Mouse (Mus musculus): Measurements from ENCODE around the gene Snn. TPM values are rescaled to one million over a fixed set of nuclear protein-coding genes. Genes with fewer than 3 reads are reported as not detected.
A peak's percentile ranks its signal among the peaks of the same experiment; 100 is the strongest.

Gene Snn
- polyA plus RNA-seq, 1 experiment from 2014 or later = 63.2 TPM

- Histone ChIP-seq H3K27ac (no peak overlapping the region), H3K27me3 (no peaks in the 10 kb centered on the region), H3K4me2 (replicated peaks) (no peak overlapping the region), H3K9ac (no peak overlapping the region), H3K36me3 (no peaks in the 10 kb centered on the region), H3K9me3 (no peaks in the 10 kb centered on the region), H3K4me1 (no peaks in the 10 kb centered on the region), H3K4me3 (no peak overlapping the region)
- ATAC-seq (ENCODE audit: insufficient number of reproducible peaks, insufficient read depth, low FRiP score, low TSS enrichment) = no peak
- WGBS = 87% methylated on average over 11 of the region's 11 CpGs
Observed at GRCm38 (mm10) chr16:11051134-11051533, 9.6 kb upstream of the Snn start.

DNA sequence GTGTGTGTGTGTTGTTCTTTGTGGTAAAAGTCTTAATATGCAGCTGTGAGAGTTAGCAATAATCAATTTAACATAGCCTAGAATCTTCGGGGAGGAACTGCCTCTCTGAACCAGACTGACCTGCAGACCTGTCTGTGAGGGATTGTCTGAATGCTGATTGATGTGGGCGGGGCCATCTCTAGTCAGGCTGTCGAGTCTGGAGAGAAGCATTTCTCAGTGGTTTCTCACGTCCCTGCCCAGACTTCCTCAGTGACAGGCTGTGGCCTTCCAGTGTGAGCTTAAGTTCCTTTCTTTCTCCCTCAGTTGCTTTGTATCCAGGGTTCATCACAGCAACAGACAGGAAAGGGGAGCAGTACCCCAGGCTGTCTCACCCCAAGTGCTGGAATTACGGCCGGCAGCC lies 6.3 kb upstream of the Snn start:
- no peak for ATAC-seq (ENCODE audit: insufficient number of reproducible peaks, insufficient read depth, low FRiP score, low TSS enrichment)
- Histone ChIP-seq H3K9me3 (no peaks in the 10 kb centered on the region), H3K4me1 (no peaks in the 10 kb centered on the region), H3K36me3 (no peaks in the 10 kb centered on the region), H3K27ac (no peak overlapping the region), H3K4me3 (no peak overlapping the region), H3K4me2 (replicated peaks) (no peak overlapping the region), H3K27me3 (no peaks in the 10 kb centered on the region), H3K9ac (no peak overlapping the region)
- 74% methylated on average over 6 of the region's 6 CpGs for WGBS

GRCm38 (mm10) chr16:11054871-11055270 lies 5.9 kb upstream of the Snn start:
- H3K27me3 ChIP-seq = no peaks in the 10 kb centered on the region
- no peak overlapping the region for H3K27ac ChIP-seq
- H3K4me1 ChIP-seq = no peaks in the 10 kb centered on the region
- no peaks in the 10 kb centered on the region for H3K36me3 ChIP-seq
- ATAC-seq (ENCODE audit: insufficient number of reproducible peaks, insufficient read depth, low FRiP score, low TSS enrichment) = no peak
- H3K9ac ChIP-seq = no peak overlapping the region
- H3K9me3 ChIP-seq = no peaks in the 10 kb centered on the region
- 87% methylated on average over 6 of the region's 6 CpGs for WGBS
- H3K4me3 ChIP-seq = no peak overlapping the region
- H3K4me2 ChIP-seq (replicated peaks) = no peak overlapping the region

GRCm38 (mm10) chr16:11055916-11056315 lies 4.8 kb upstream of the Snn start:
- Histone ChIP-seq H3K27me3 (no peaks in the 10 kb centered on the region), H3K4me1 (no peaks in the 10 kb centered on the region), H3K9ac (no peak overlapping the region), H3K4me2 (replicated peaks) (no peak overlapping the region), H3K4me3 (no peak overlapping the region), H3K27ac (no peak overlapping the region), H3K36me3 (no peaks in the 10 kb centered on the region), H3K9me3 (no peaks in the 10 kb centered on the region)
- WGBS = 55% methylated on average over 5 of the region's 5 CpGs
- ATAC-seq (ENCODE audit: insufficient number of reproducible peaks, insufficient read depth, low FRiP score, low TSS enrichment) = no peak

DNA sequence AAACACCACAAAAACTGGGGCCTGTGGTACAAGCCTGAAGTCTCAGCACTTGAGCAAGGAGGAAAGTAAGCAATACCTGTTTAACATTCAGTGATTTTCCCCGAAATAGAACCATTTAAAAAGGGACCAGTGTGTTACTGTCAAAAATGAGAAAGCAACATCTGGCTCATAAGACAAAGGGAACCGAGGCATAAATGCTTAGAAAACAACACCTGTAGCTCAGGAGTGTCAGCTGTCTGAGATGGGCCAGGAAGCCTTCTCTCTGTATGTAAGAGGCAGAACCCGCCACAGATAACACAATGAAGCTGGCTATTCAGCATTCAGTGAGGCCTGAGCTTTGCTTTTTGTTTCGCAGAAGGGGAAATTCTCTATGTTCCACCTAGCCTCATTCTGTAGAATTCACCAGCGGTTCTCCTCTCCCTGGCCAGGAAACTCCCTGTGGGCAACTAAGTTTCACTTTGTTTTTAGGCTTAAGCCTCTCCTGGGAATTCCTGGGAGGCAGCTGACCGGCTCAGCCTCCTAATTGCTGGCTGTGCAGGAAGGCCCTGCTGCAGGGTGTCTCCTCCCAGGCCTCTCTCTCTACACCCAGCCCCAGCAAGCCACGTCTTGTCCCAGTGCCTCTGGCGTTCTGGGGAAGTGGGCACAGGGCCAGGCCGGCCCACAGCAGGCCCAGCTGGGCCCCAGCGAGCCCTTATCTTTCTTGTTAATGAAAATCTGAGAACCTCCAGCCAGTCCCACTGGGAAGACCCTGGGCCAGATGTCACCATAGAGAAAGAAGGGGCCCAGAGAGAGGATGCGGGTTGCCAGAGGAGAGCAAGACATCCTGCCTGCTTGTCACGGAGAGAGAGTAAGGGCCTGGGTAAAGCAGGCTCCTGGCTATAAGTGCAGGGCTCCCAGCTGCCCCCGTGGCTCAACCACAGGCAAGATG lies 2.3 kb downstream of the Snn start:
- Histone ChIP-seq H3K4me1 (peaks cover 30% of the 10 kb centered on the region), H3K4me2 (replicated peaks) (no peak overlapping the region; the same call in 1 of the 2 replicates), H3K27me3 (no peaks in the 10 kb centered on the region), H3K9ac (peak overlapping the region; percentile 42), H3K4me3 (no peak overlapping the region), H3K9me3 (no peaks in the 10 kb centered on the region), H3K36me3 (no peaks in the 10 kb centered on the region), H3K27ac (peak overlapping the region; percentile 85)
- ATAC-seq (ENCODE audit: insufficient number of reproducible peaks, insufficient read depth, low FRiP score, low TSS enrichment) = no peak
- WGBS = 21% methylated on average over 13 of the region's 13 CpGs

GRCm38 (mm10) chr16:11064341-11064740 lies 3.6 kb downstream of the Snn start:
- no peaks in the 10 kb centered on the region for H3K27me3 ChIP-seq
- no peak for ATAC-seq (ENCODE audit: insufficient number of reproducible peaks, insufficient read depth, low FRiP score, low TSS enrichment)
- no peaks in the 10 kb centered on the region for H3K9me3 ChIP-seq
- WGBS = 84% methylated on average over 4 of the region's 4 CpGs
- no peak overlapping the region for H3K27ac ChIP-seq
- H3K4me3 ChIP-seq = no peak overlapping the region
- no peaks in the 10 kb centered on the region for H3K36me3 ChIP-seq
- H3K4me1 ChIP-seq = peaks cover 43% of the 10 kb centered on the region
- no peak overlapping the region for H3K9ac ChIP-seq
- H3K4me2 ChIP-seq (replicated peaks) = no peak overlapping the region

DNA sequence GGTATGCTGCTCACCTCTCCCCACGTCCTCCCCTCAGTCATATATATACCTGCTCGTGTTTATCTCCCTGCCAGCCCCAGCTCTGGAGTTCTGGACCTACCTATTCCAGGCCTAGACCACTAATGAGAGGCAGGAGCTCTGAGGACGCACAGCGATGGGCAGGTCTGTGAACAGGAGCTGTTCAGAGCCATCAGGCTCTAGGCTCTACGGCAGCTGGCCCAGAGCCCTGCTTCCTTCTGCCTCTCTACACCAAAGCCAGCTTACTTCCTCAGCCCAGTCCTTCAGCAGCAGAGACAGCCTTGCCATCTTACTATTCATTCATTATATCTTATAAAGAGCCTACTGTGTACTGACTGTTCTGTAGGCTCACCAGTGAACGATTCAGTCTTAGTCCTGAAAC lies 4.0 kb downstream of the Snn start:
- Histone ChIP-seq H3K4me3 (no peak overlapping the region), H3K9ac (no peak overlapping the region), H3K9me3 (no peaks in the 10 kb centered on the region), H3K36me3 (no peaks in the 10 kb centered on the region), H3K4me2 (replicated peaks) (no peak overlapping the region; the same call in 1 of the 2 replicates), H3K4me1 (peaks cover 47% of the 10 kb centered on the region), H3K27me3 (no peaks in the 10 kb centered on the region), H3K27ac (no peak overlapping the region)
- 87% methylated on average over 6 of the region's 6 CpGs for WGBS
- ATAC-seq (ENCODE audit: insufficient number of reproducible peaks, insufficient read depth, low FRiP score, low TSS enrichment) = no peak

GRCm38 (mm10) chr16:11065431-11065830 lies 4.7 kb downstream of the Snn start:
- ATAC-seq (ENCODE audit: insufficient number of reproducible peaks, insufficient read depth, low FRiP score, low TSS enrichment) = no peak
- Histone ChIP-seq H3K9ac (peak overlapping the region; percentile 46), H3K4me3 (peak overlapping the region; percentile 82), H3K36me3 (no peaks in the 10 kb centered on the region), H3K9me3 (no peaks in the 10 kb centered on the region), H3K4me1 (peaks cover 54% of the 10 kb centered on the region), H3K27ac (peak overlapping the region; percentile 58), H3K27me3 (no peaks in the 10 kb centered on the region), H3K4me2 (replicated peaks) (peak overlapping the region; percentile 78)
- 62% methylated on average over 5 of the region's 5 CpGs for WGBS

DNA sequence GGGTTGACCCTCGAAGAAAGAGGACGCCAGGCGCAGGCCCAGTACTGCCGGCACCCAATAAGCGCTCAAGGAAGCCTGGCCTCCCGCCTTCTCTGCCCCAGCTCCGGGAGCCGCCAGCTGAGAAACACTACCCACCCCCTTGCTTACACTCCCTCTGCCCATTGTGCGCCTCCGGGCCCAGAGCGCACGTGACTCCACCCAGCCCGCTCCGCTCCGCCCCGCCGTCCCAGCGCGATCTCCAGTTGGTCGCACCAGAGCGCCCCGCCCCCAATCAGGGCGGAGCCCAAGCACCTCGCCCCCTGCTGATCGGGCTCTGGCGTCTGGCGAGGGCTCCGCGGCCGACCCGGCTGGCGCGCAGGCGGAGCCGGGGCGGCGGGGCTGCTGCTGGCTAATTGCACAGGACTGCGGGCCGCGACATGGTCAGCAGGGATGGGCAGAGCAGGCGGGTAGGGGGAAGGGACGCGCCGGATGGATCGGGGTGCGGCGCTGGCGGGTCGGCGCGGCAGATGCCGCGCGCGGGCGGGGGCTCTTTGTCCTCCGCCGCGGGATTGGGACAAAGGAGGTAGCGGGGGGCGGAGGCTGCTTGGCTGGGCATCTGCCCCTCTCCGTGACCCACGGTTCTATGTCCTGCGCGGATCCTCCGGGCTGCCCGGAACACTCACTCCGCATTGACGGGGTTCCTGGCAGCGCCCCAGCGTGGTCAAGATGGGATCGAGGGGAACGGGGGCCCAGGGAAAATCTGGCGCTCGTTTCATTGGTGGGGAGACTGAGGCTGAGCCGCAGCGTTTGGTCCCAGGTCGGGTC lies 5.5 kb downstream of the Snn start, which contains the start of gene Litaf:
Litaf (minus strand) TSS at position 129 of the 804 bp plus-strand sequence.
- H3K4me2 ChIP-seq (replicated peaks) = peak within 1 kb of the TSS; percentile 78
- peak; percentile 95 for ATAC-seq (ENCODE audit: insufficient number of reproducible peaks, insufficient read depth, low FRiP score, low TSS enrichment)
- under 1% methylated on average over 78 of the region's 78 CpGs for WGBS
- H3K27ac ChIP-seq = peak within 1 kb of the TSS; percentile 96
- H3K9me3 ChIP-seq = no peaks in the 10 kb centered on the region
- H3K9ac ChIP-seq = peak within 1 kb of the TSS; percentile 94
- H3K36me3 ChIP-seq = peaks cover 6% of the 10 kb centered on the region; the same call in 1 of the 2 replicates
- H3K4me3 ChIP-seq = peak within 1 kb of the TSS; percentile 82
- H3K27me3 ChIP-seq = no peaks in the 10 kb centered on the region
- peaks cover 54% of the 10 kb centered on the region for H3K4me1 ChIP-seq

DNA sequence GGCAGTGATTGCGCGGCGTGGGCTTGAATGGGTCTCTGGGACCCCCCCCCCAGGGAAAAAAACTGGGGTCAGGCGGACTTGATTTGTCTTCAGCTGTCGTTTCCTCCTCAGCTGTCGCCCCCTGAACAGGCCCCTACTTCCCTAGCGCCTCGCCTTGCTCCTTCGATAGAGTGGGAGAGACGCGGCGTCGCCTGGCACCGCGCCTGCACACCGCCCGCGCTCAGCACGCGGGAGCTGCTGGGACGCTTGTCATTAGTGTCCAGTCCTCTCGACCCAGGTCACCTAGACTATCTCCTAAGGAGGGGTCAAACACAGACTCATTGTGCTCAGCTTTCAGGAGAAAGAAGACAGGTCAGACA lies 6.1 kb downstream of the Snn start:
- Histone ChIP-seq H3K4me2 (replicated peaks) (peak overlapping the region; percentile 78), H3K9me3 (no peaks in the 10 kb centered on the region), H3K4me3 (peak overlapping the region; percentile 82), H3K27ac (peak overlapping the region; percentile 96), H3K9ac (peak overlapping the region; percentile 94), H3K36me3 (peaks cover 12% of the 10 kb centered on the region), H3K4me1 (peaks cover 54% of the 10 kb centered on the region), H3K27me3 (no peaks in the 10 kb centered on the region)
- 1% methylated on average over 22 of the region's 22 CpGs for WGBS
- ATAC-seq (ENCODE audit: insufficient number of reproducible peaks, insufficient read depth, low FRiP score, low TSS enrichment) = peak; percentile 11; the same call in 1 of the 2 replicates

GRCm38 (mm10) chr16:11068666-11069065 lies 7.9 kb downstream of the Snn start:
- Histone ChIP-seq H3K4me3 (no peak overlapping the region), H3K36me3 (peaks cover 30% of the 10 kb centered on the region), H3K9ac (no peak overlapping the region), H3K27me3 (no peaks in the 10 kb centered on the region), H3K9me3 (no peaks in the 10 kb centered on the region), H3K4me1 (peaks cover 41% of the 10 kb centered on the region), H3K4me2 (replicated peaks) (peak overlapping the region; percentile 78), H3K27ac (no peak overlapping the region)
- ATAC-seq (ENCODE audit: insufficient number of reproducible peaks, insufficient read depth, low FRiP score, low TSS enrichment) = no peak
- 90% methylated on average over 3 of the region's 3 CpGs for WGBS

All from embryonic facial prominence, embryonic 12.5 days (tissue).